Mouse (Mus musculus) heart, adult 2 months (tissue): ENCODE data around the gene Fam213b.

Experiments used
- CTCF ChIP-seq: fragments of 200-600 bp; IDR thresholded peaks from 2 replicates; pipeline ENCODE4 v1.8.1; 2022; ENCODE audit warnings: antibody characterized with exemption, mild to moderate bottlenecking, moderate library complexity
- EP300 ChIP-seq: fragments of 200-500 bp; IDR thresholded peaks from 2 replicates; pipeline ENCODE4 v1.6.1; 2011; ENCODE audit warnings: low read depth, low read length, control low read depth; ENCODE audit not compliant: insufficient read depth
- POLR2A ChIP-seq: fragments of 200-500 bp; IDR thresholded peaks from 2 replicates; pipeline ENCODE4 v1.6.1; 2011; ENCODE audit warnings: mild to moderate bottlenecking, low read depth, low read length, control low read depth; ENCODE audit not compliant: insufficient read depth

- TF ChIP-seq POLR2A: no peak
- no peak for TF ChIP-seq CTCF
- no peak for TF ChIP-seq EP300
These were observed 27.1 kb downstream of the Fam213b start for GRCm38 (mm10) chr4:154871757-154872251.
